Mouse (Mus musculus) CD4-positive, CD25-positive, alpha-beta regulatory T cell, adult 2 months (primary cell): ENCODE results near the gene Ypel4.

ENCODE experiments used
- DNase-seq: peaks from one replicate; pipeline ENCODE4 v3.0.0-alpha.2; 2012; ENCODE audit warnings: low read depth, low spot score

Gene Ypel4

DNA sequence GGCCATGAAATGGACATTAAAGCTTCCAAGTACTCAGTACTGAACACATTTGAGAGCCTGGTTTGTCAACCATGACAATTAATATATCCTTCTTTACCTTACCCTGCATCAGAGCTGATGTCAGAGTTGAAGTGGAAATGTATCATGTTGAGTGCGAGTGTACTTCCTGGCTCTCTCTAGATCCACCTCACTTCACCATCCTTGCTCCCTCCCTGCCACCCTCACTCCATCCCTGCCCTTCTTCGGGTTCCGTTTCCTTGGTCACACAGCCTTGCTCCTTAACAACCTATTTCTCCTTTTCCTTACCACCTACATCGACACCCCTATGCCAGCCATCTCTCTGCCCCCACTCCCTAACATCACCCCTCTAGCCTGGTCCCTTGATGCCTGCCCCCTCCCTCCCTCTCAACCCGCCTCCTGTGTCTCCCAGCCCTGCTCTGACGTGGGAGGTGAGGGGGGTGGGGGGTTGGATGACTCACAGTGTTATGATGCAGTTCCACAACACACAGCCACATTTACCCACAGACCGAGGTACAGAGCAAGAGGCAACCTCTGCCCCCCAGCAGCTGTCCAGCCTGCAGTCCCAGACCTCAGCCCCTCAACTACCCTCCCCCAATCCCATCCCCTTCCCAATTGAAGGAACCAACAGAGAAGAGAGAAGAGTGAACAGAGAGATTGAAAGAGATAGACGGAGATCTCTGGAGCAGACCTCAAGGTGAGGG is at the start of gene Ypel4:
Gene Ypel4 (plus strand): TSS at position 480 of the 722 bp plus-strand sequence.
- DNase-seq: peak; percentile 79

- no peak for DNase-seq
Measured at GRCm38 (mm10) chr2:84688080-84688844, 45.6 kb upstream of the Ypel4 start.

GRCm38 (mm10) chr2:84690050-84690449 is 43.8 kb upstream of the Ypel4 start:
- no peak for DNase-seq

- DNase-seq: no peak
Measured at GRCm38 (mm10) chr2:84695007-84695695, 38.7 kb upstream of the Ypel4 start.

- DNase-seq: no peak
Measured at GRCm38 (mm10) chr2:84703497-84703896, 30.4 kb upstream of the Ypel4 start.

DNA sequence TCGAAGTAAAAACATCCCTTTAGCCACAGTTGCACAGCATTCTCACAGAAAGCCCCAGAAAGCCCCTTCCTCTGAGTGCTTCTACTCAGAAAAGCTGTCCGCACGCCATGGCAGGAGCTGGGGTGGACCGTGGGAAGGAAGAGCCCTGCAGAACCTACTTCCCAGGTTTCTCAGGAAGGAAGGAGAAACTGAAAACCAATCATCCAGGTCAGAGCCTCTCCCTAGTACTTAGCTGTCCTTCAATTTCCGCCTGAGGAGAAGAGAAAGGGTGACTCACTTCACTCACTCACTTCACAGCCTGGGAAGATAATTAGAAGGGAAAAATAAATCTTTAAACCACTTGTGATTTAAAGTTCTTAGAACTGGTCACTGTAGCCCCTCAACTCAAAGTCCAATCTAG is 29.5 kb upstream of the Ypel4 start:
- no peak for DNase-seq

GRCm38 (mm10) chr2:84705295-84705694 is 28.6 kb upstream of the Ypel4 start:
- no peak for DNase-seq

DNA sequence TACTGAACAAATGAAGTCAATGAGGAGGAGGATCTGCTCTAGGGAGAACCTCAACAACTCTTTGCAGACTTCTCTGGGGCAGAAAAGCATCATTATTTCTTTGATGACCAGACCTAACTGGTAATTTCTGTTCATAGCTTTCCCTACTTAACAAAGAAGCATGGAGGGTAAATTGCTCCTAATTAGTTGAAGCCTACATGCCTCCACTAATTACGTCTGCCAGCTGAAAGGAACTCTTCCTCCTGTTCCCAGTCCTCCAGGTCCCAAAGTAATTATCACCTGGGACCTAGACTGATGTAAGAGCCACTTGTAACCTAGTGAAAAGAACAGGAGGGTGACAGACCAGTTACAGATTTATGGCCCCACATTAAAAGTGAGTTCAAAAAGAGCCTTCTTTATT is 26.3 kb upstream of the Ypel4 start:
- DNase-seq: no peak

DNA sequence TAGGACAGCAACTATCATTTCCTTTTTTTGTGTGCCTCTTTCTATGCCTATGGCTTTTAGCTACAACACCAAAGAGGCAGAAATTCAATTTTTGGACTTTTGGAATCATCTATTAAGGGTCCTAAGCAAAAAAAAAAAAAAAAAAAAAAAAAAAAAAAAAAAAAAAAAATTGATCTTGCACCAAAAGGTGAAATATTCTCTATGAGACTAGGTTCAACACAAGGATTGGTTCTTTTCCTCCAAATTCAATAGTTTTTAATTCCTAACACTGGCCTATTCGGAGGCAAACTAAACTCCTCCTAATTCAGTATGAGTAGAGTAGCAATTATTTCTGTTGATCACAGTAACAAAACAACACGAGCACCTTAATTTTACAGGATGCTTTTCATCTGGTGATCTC is 22.0 kb upstream of the Ypel4 start:
- DNase-seq: no peak

DNA sequence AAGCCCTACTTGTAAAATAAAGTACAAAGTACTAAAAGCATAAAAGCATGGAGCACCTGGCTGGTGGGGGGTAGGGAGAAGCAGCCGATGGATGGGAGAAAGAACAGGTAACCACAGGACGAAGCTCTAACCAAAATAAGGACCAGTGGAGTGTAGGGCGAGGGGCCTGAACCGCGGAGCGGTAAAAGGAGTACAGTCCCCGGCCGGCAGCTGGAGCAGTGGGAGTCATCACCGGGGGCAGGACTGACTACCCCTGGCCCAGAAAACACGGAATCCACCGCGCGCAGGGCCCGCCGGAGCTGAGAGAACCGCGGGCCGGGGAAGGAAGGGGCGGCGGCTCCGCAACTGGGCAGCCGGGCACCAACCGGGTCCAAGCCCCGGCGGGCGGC is 19.4 kb upstream of the Ypel4 start:
- no peak for DNase-seq

- DNase-seq: peak; percentile 99
Measured at GRCm38 (mm10) chr2:84714811-84715561, 18.9 kb upstream of the Ypel4 start, which contains the start of gene Zdhhc5. Gene Zdhhc5, minus strand, starts transcription at chr2:84715180.

DNA sequence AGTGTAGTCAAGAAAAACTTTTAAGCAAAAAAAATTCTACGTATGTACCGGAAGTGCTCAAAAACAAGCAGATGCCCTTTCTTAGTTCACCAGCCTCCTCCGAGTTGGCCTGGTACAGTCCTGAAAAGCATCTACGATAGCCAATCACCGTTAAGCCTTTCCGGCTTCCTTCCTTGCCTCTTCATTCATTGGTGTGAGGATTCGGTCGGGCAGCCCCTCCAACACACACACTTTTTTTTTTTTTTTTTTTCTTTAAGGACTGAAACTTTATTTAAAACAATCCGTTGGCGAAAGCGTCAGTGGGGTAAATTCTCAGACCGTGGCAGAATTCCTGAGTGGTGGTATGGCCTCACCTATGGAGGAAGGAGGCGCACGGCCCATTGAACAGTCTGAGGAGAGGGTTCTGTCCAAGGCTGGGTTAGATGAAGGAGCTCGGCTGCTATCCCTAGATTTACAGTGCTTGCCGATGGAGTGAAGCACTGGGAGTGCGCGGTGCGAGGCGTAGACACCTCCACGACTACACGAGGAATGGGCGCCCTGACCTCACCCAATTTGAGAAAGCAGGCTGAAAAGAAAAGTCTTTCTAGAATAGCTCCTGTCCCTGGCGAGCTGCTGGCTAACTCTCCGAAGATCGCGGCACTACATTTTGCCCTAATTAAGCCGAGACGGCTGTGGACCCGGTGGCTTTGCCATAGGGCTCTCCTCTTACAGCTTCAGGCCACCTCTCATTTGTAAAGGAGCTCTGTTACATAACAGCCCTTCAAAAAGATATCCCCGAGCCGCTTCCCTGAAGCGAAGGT is 18.1 kb upstream of the Ypel4 start:
- peak; percentile 95 for DNase-seq

DNA sequence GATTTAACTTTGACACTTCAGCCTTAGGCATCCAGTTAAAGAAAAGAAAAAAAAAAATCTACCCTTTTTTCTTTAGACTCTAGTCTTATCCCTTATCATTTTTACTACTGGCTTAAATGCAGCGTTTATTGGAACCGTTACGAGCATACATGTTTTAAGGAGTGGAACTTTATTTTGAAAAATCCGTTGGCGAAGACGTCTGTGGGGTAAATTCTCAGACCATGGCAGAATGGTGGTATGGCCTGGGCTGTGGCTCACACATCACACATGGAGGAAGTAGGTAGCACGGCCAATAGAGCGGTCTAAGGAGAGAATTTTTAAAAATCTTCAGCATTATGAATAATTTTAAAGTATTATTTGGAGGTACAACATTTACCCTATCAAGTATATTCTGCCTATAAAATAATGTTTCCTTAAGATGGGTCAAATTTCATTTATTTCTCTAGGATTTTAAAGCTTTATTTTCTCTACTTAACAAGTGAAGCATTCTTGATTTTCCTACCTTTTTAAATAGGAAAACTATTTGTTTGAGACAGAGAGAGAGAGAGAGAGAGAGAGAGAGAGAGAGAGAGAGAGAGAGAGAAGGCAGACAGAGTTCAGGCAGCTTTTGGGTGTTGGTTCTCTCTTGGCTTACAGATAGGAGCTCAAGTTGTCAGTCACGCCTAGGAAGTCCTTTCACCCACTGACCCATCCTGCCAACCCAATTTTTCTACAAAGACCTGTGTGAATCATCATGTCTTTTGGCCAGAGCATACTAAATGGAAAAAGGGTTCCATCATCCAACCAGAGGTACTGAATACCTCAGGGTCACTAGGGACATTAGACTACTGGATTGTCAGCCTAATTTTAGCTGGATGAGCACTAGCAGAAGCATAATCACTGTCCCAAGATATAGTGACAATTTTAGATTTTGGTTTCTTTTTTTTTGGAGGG is 17.2 kb upstream of the Ypel4 start:
- peak; percentile 17 for DNase-seq

- DNase-seq: no peak
Measured at GRCm38 (mm10) chr2:84717357-84717756, 16.5 kb upstream of the Ypel4 start.

GRCm38 (mm10) chr2:84720718-84721117 is 13.1 kb upstream of the Ypel4 start:
- DNase-seq: no peak

GRCm38 (mm10) chr2:84721182-84721581 is 12.7 kb upstream of the Ypel4 start:
- no peak for DNase-seq

- no peak for DNase-seq
Measured at GRCm38 (mm10) chr2:84723856-84724255, 10.0 kb upstream of the Ypel4 start.

DNA sequence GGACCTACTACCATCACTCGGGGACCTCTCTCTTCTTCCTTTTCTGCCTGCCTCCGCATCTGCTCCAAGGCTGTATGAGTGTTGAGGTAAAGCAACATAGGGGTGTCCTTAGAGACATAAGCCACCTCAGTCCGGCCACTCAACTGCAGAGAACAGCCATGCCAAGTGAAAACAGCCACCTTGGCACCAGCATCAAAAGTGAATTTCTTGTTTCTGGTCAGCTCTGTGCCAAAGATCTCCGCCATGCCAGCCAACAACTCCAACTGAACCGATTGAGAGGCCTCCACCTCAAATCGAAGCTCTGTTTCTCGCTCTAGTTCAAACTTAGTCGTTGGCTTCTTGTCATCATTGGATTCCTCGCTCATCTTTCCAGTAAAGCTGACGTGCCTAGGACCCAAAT is 8.1 kb upstream of the Ypel4 start:
- DNase-seq: no peak

DNA sequence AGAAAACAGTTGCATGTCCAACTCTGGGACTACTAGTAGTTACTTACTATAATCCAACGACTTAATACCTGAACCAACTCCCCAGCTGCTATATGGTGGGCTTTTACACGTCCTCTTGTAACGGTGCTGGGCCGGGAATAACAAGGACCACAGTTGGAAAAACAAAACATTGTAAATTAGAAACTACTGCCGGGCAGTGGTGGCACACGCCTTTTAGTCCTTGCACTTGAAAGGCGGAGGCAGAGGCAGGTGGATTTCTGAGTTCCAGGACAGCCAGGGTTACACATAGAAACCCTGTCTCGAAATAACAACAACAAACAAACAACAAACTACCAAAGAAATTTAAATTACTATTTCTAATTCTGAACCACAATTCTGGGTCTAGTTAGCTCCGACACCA is 7.1 kb upstream of the Ypel4 start:
- no peak for DNase-seq
